Mouse (Mus musculus): ENCODE results near the gene Slc4a1ap. TPM values are rescaled to one million over a fixed set of nuclear protein-coding genes. Genes with fewer than 3 reads are reported as not detected.
A peak's percentile ranks its signal among the peaks of the same experiment; 100 is the strongest.

Gene Slc4a1ap
- 26.2 and 32.0 TPM in 2 replicates for polyA plus RNA-seq (2014; fragmentation: Nextera tagmentation; extraction: Ambion mirVana)

GRCm38 (mm10) chr5:31526354-31527116, at the start of gene Slc4a1ap:
TSS of gene Slc4a1ap (plus strand) at chr5:31526995.
- Histone ChIP-seq H3K27me3 (ENCODE audit: control insufficient read depth, insufficient read depth, low read length) (no peaks in the 10 kb centered on the region), H3K9ac (ENCODE audit: low read length) (peak within 1 kb of the TSS; percentile 89), H3K36me3 (ENCODE audit: control insufficient read depth, insufficient read depth, low read length) (peaks cover 2% of the 10 kb centered on the region; the same call in 1 of the 2 replicates), H3K27ac (ENCODE audit: low read depth, low read length) (0 out of 2 replicates have a peak within 1 kb of the TSS, but pooled peaks have one; percentile 62), H3K4me2 (peak within 1 kb of the TSS; percentile 97), H3K4me3 (ENCODE audit: low read depth, low read length) (peak within 1 kb of the TSS; percentile 87), H3K4me1 (ENCODE audit: control insufficient read depth, insufficient read depth, low read length) (peaks cover 10% of the 10 kb centered on the region), H3K9me3 (ENCODE audit: control insufficient read depth, low read length) (no peaks in the 10 kb centered on the region)
- ATAC-seq (ENCODE audit: low FRiP score), result peak; percentile 85
- WGBS, result under 1% methylated on average over 28 of the region's 28 CpGs
- peak; percentile 98 for DNase-seq (ENCODE audit: low spot score, missing footprints)

- no peak overlapping the region for H3K9ac ChIP-seq (ENCODE audit: low read length)
- ATAC-seq (ENCODE audit: low FRiP score) (no peak), DNase-seq (ENCODE audit: low spot score, missing footprints) (no peak)
- H3K4me3 ChIP-seq (ENCODE audit: low read depth, low read length), result no peak overlapping the region
- no peak overlapping the region for H3K27ac ChIP-seq (ENCODE audit: low read depth, low read length)
- H3K9me3 ChIP-seq (ENCODE audit: control insufficient read depth, low read length), result no peaks in the 10 kb centered on the region
- no peaks in the 10 kb centered on the region for H3K4me1 ChIP-seq (ENCODE audit: control insufficient read depth, insufficient read depth, low read length)
- no peak overlapping the region for H3K4me2 ChIP-seq
- peaks cover 24% of the 10 kb centered on the region; the same call in 1 of the 2 replicates for H3K36me3 ChIP-seq (ENCODE audit: control insufficient read depth, insufficient read depth, low read length)
- H3K27me3 ChIP-seq (ENCODE audit: control insufficient read depth, insufficient read depth, low read length), result no peaks in the 10 kb centered on the region
- 92% methylated on average over 4 of the region's 4 CpGs for WGBS
Measured at GRCm38 (mm10) chr5:31480536-31480935, 46.3 kb upstream of the Slc4a1ap start.

DNA sequence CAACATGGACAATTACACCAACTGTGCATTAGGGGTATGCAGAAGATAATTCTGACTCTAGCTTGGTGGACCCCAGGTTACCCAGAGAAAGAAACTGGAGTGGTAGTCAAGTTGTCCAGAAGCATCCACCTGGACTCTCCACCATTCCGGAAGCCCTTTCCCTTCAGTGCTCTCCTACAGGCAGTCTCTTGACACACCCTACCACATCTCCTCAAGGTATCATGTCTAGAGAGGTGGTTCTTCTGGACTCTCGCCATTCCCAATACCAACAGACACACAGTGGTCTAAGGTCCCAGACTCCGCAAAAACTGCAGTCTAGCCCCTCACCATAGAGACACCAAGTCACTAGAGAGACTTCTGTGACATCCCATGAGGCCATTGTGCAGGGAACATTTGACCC, 41.4 kb upstream of the Slc4a1ap start, which contains the start of gene 4930548H24Rik:
Gene 4930548H24Rik (plus strand): TSS at position 301 of the 400 bp plus-strand sequence.
- Histone ChIP-seq H3K36me3 (ENCODE audit: control insufficient read depth, insufficient read depth, low read length) (peaks cover 8% of the 10 kb centered on the region; the same call in 1 of the 2 replicates), H3K4me2 (no peak within 1 kb of the TSS), H3K27me3 (ENCODE audit: control insufficient read depth, insufficient read depth, low read length) (no peaks in the 10 kb centered on the region), H3K27ac (ENCODE audit: low read depth, low read length) (no peak within 1 kb of the TSS), H3K4me3 (ENCODE audit: low read depth, low read length) (no peak within 1 kb of the TSS), H3K9me3 (ENCODE audit: control insufficient read depth, low read length) (no peaks in the 10 kb centered on the region), H3K4me1 (ENCODE audit: control insufficient read depth, insufficient read depth, low read length) (no peaks in the 10 kb centered on the region), H3K9ac (ENCODE audit: low read length) (no peak within 1 kb of the TSS)
- DNase-seq (ENCODE audit: low spot score, missing footprints) (no peak), ATAC-seq (ENCODE audit: low FRiP score) (no peak)
- WGBS, result 92% methylated on average over 3 of the region's 3 CpGs

DNA sequence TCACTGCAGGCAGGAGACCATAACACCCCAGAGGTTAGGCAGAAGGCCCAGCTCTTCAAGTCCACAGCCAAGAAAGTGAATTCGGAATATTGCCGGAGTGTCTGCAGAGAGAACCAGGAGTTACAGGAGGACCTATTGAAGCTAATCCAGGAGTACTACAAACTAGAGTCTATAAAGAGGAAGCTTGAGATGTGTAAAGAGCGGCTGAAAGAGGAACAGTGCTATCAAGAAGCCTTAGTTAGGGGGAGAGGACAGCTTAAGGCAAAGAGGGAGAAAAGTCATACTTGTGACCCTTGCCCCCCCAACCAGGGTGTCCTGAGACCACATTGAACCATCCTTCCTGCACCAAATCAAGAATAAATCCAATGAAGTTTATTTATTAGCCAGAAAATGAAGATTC, 38.9 kb upstream of the Slc4a1ap start:
- ATAC-seq (ENCODE audit: low FRiP score) (no peak), DNase-seq (ENCODE audit: low spot score, missing footprints) (no peak)
- Histone ChIP-seq H3K4me2 (no peak overlapping the region), H3K9ac (ENCODE audit: low read length) (no peak overlapping the region), H3K36me3 (ENCODE audit: control insufficient read depth, insufficient read depth, low read length) (no peaks in the 10 kb centered on the region), H3K4me1 (ENCODE audit: control insufficient read depth, insufficient read depth, low read length) (no peaks in the 10 kb centered on the region), H3K27ac (ENCODE audit: low read depth, low read length) (no peak overlapping the region), H3K9me3 (ENCODE audit: control insufficient read depth, low read length) (no peaks in the 10 kb centered on the region), H3K4me3 (ENCODE audit: low read depth, low read length) (no peak overlapping the region), H3K27me3 (ENCODE audit: control insufficient read depth, insufficient read depth, low read length) (no peaks in the 10 kb centered on the region)
- WGBS, result 85% methylated on average over 3 of the region's 3 CpGs

GRCm38 (mm10) chr5:31489116-31489769, 37.6 kb upstream of the Slc4a1ap start:
- Histone ChIP-seq H3K4me3 (ENCODE audit: low read depth, low read length) (no peak overlapping the region), H3K4me2 (no peak overlapping the region), H3K27ac (ENCODE audit: low read depth, low read length) (no peak overlapping the region), H3K36me3 (ENCODE audit: control insufficient read depth, insufficient read depth, low read length) (no peaks in the 10 kb centered on the region), H3K9me3 (ENCODE audit: control insufficient read depth, low read length) (no peaks in the 10 kb centered on the region), H3K9ac (ENCODE audit: low read length) (no peak overlapping the region), H3K27me3 (ENCODE audit: control insufficient read depth, insufficient read depth, low read length) (no peaks in the 10 kb centered on the region), H3K4me1 (ENCODE audit: control insufficient read depth, insufficient read depth, low read length) (no peaks in the 10 kb centered on the region)
- WGBS, result 68% methylated on average over 7 of the region's 7 CpGs
- DNase-seq (ENCODE audit: low spot score, missing footprints) (no peak), ATAC-seq (ENCODE audit: low FRiP score) (no peak)

DNA sequence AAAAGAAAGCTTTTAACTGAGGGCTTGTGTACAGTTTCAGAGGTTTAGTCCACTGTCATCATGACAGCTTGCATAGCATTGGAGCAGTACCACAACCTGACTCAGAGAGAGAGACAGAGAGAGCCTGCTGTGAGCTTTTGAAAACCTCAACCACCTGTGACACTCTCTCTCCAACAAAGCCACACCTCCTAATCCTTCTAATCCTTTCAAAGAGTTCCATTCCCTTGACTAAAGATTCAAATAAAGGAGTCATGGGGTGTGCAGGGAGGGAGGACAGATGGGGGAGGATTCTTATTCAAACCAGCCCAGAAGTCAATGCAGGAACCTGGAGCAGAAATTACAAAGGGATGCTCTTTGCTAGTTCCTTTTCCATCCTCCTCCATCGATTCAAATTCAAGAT, 34.8 kb upstream of the Slc4a1ap start:
- Histone ChIP-seq H3K36me3 (ENCODE audit: control insufficient read depth, insufficient read depth, low read length) (0 out of 2 replicates have a peak, but pooled peaks cover 2% of the 10 kb centered on the region), H3K4me1 (ENCODE audit: control insufficient read depth, insufficient read depth, low read length) (peaks cover 6% of the 10 kb centered on the region), H3K4me2 (no peak overlapping the region), H3K27ac (ENCODE audit: low read depth, low read length) (no peak overlapping the region), H3K27me3 (ENCODE audit: control insufficient read depth, insufficient read depth, low read length) (no peaks in the 10 kb centered on the region), H3K4me3 (ENCODE audit: low read depth, low read length) (no peak overlapping the region), H3K9ac (ENCODE audit: low read length) (no peak overlapping the region), H3K9me3 (ENCODE audit: control insufficient read depth, low read length) (no peaks in the 10 kb centered on the region)
- ATAC-seq (ENCODE audit: low FRiP score) (no peak), DNase-seq (ENCODE audit: low spot score, missing footprints) (no peak)
- WGBS, result 42% methylated on average over 1 of the region's 1 CpGs

DNA sequence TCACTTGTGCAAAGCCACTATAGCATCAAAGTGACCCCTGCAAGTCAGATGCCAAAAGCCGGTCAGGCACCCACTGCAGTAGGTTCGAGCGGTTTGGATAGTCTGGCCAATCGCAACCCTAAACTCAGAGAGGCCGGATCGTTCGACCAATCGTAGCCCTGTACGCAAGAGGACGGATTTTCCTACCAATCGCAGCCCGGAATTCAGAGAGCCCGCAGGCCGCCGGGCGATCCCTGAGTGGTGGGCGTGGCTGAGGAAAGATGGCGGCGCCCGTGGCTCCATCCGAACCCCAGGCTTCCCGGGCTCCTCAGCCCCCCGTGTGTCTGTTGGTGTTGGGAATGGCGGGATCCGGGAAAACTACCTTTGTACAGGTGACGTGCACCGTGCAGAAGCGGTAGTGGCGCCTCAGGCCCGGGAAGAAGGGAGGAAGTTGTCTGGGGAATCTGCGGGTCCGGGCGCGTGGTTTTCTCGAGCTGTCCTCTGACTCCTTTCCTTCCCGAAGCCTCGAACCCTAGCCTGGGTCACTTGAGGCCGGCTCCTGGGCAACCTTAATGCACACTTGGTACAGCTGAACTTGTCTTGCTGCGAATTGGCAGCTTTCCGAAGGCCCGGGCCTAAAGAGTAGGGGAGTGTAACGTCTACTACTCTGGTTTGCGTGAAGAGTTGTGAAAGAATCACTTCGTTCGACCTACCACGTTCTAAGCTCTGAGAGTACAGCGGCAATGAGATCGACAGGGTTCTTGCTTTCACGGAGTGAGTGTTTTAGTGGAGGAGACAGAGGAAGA, 32.1 kb upstream of the Slc4a1ap start, which contains the start of gene Gpn1:
Gene Gpn1 (plus strand): TSS at position 229 of the 785 bp plus-strand sequence.
- peak within 1 kb of the TSS; percentile 78 for H3K9ac ChIP-seq (ENCODE audit: low read length)
- under 1% methylated on average over 49 of the region's 49 CpGs for WGBS
- peak within 1 kb of the TSS; percentile 76 for H3K4me2 ChIP-seq
- H3K4me1 ChIP-seq (ENCODE audit: control insufficient read depth, insufficient read depth, low read length), result peaks cover 6% of the 10 kb centered on the region
- H3K27ac ChIP-seq (ENCODE audit: low read depth, low read length), result no peak within 1 kb of the TSS
- DNase-seq (ENCODE audit: low spot score, missing footprints), result peak; percentile 97
- no peaks in the 10 kb centered on the region for H3K9me3 ChIP-seq (ENCODE audit: control insufficient read depth, low read length)
- peak; percentile 100 for ATAC-seq (ENCODE audit: low FRiP score)
- H3K4me3 ChIP-seq (ENCODE audit: low read depth, low read length), result peak within 1 kb of the TSS; percentile 81
- H3K36me3 ChIP-seq (ENCODE audit: control insufficient read depth, insufficient read depth, low read length), result peaks cover 11% of the 10 kb centered on the region
- H3K27me3 ChIP-seq (ENCODE audit: control insufficient read depth, insufficient read depth, low read length), result no peaks in the 10 kb centered on the region

DNA sequence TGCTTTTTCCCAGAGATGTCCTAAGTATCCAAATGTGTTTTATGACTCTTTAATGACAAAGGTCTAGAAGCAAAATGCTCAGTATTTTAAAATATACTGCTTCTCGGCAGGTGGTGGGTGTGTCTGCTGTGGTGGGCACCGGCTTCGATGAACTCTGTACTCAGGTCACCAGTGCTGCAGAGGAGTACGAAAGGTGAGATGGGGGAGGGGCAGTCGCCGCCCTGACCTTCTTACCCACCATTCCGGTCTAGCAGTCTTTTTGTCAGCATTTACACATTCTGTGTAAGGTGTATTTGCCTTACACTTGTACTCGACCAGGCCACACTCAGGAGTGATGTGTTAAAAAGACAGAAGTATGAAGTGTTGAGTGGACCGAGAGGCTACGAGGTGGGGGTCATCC, 22.0 kb upstream of the Slc4a1ap start:
- Histone ChIP-seq H3K27me3 (ENCODE audit: control insufficient read depth, insufficient read depth, low read length) (no peaks in the 10 kb centered on the region), H3K4me2 (no peak overlapping the region), H3K9ac (ENCODE audit: low read length) (no peak overlapping the region), H3K36me3 (ENCODE audit: control insufficient read depth, insufficient read depth, low read length) (peaks cover 18% of the 10 kb centered on the region), H3K9me3 (ENCODE audit: control insufficient read depth, low read length) (no peaks in the 10 kb centered on the region), H3K4me3 (ENCODE audit: low read depth, low read length) (no peak overlapping the region), H3K27ac (ENCODE audit: low read depth, low read length) (no peak overlapping the region), H3K4me1 (ENCODE audit: control insufficient read depth, insufficient read depth, low read length) (no peaks in the 10 kb centered on the region)
- WGBS, result 89% methylated on average over 10 of the region's 10 CpGs
- DNase-seq (ENCODE audit: low spot score, missing footprints) (no peak), ATAC-seq (ENCODE audit: low FRiP score) (no peak)
